Mouse (Mus musculus) embryo, embryonic 9.5 days (tissue): ENCODE data around the gene Acox1.

ENCODE experiments used
- DNase-seq: peaks from one replicate; pipeline ENCODE4 v3.0.0-alpha.2; 2017; ENCODE audit errors: extremely low spot score

The Acox1 gene

DNA sequence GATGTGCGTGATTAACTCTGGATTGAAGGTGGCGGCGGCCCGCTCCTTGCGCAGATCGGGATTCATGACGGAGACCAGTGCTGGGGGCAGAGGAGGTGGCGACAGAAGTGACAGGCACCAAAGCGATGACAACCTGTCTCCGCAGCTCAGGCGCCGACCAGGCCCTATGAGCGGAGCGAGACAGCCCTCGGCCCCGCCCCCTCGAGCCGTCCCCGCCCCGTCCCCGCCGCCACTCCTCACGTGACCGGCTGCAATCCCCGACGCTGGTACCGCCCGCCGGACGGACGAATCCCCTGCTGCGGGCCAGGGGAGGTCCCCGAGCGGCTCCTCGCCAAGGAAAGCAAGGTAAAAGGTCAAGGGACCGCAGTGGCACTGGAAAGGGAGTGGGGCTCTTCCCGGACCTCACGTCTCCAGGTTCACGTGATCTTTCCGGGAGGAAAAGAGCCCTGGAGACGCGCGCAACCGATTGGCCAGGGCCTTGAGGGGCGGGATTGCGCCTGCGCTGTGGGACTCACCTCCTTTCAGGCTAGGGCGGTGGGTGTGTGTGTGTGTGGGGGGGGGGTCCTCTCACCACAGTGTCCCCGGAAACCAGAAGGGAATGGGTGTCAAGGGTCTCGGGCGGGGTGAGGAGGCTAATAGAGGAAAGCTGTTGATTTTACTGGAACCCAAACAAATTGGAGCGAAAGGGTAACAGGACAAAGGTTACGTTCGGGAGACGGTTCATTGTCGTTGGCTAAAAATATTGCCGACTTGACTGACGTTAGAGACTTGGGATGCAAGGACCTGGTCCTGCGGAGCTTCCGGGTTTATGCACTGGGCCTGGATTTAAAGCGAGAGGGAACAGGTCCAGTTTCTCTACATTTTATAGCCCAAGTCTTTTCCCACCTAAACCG is at the start of gene Acox1, which contains the start of gene Ten1:
Acox1 (minus strand) TSS at position 407 of the 893 bp plus-strand sequence.
Ten1 (plus strand) TSS at position 217 of the 893 bp plus-strand sequence.
- DNase-seq: peak; percentile 99

- no peak for DNase-seq
Observed at GRCm38 (mm10) chr11:116247502-116248222, 48.8 kb upstream of the Acox1 start.

GRCm38 (mm10) chr11:116245616-116246015 is 46.8 kb upstream of the Acox1 start:
- no peak for DNase-seq

- DNase-seq: no peak
Observed at GRCm38 (mm10) chr11:116244580-116244979, 45.7 kb upstream of the Acox1 start.

GRCm38 (mm10) chr11:116241744-116242235 is 42.9 kb upstream of the Acox1 start:
- peak; percentile 68 for DNase-seq

GRCm38 (mm10) chr11:116239797-116240196 is 41.0 kb upstream of the Acox1 start:
- peak; percentile 51 for DNase-seq

DNA sequence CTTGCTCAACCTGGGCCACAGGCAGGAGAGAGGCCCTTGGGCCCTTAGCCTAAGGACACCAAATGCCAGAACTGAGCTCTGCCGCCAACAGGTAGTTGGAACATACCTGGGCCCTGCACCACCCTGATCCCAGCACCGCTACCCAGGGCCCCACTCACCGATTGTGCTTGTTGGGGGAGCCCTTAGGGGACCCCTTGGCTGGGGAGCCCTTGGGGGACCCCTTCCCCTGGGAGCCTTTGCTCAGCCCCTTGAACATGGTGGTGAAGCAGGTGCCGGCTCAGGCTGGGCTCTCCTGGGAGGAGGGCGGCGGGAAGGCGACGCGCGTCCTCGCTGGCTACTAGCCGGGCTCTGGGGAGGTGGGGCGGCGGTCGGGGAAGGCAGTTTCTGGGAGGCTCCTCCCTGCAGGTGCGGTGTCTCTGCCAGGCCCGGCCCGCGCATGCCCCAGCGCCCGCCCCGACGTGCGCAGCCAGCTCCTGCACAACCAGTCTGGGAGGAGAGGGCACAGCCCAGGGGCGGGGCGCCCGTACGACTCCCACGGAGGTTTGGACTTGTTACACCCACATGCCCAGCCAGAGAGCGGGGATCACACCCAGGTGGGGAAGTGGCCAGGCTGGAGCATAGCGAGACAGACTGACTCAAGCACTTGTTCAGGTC is 39.0 kb upstream of the Acox1 start, which contains the start of gene Evpl:
Evpl (minus strand) TSS at position 336 of the 654 bp plus-strand sequence.
- no peak for DNase-seq

GRCm38 (mm10) chr11:116234901-116235300 is 36.1 kb upstream of the Acox1 start:
- no peak for DNase-seq

DNA sequence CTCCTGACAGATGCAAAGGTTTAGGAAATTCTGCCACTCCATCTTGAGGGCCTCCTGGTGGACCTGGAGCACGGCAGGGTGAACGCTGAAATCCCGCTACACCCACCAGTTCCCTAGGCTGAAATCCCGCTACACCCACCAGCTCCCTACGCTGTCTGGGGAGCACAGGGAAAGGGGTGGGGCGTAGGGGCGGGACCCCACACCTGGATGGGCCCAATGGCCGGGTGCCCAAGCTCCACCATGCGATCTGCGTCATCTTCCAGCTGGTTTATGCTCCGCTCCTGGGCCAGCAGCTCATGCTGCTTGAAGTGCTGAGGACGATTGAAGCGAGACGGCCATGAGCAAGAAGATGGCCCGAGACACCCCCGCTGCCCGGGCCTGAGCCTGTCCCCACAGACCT is 33.6 kb upstream of the Acox1 start:
- no peak for DNase-seq

- no peak for DNase-seq
Observed at GRCm38 (mm10) chr11:116228699-116229098, 29.9 kb upstream of the Acox1 start.

DNA sequence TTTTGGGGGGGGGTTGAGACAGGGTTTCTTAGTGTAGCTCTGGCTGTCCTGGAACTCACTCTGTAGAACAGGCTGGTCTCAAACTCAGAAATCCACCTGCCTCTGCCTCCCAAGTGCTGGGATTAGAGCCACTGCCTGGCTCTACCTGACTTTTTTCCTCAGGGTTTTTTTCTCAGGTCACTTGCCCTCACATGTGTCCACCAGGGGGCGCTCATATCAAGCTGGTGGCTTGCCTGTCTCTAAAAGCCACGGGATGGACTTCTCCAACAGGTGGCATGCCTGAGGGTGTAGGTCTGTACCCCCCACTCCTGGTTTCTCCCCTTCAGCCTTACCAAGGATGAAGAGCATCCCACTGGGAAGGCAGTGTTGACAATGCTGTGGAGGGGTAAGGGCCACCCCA is 27.6 kb upstream of the Acox1 start:
- peak; percentile 78 for DNase-seq

DNA sequence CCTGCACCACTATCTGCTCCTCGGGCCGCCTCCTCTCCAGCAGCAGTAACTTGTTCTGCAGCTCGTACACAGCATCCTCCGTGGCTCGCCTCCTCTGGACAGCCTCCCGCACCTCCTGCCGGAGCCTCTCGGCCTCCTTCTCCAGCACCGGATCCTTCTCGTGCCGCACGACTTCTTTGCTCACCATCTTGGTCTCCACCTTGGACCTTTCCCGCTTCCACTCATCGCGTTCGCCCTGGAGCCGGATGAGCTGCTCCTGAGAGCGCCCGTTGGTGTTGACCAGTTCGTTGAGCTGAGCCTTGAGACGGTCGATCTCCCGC is 23.9 kb upstream of the Acox1 start:
- DNase-seq: no peak

DNA sequence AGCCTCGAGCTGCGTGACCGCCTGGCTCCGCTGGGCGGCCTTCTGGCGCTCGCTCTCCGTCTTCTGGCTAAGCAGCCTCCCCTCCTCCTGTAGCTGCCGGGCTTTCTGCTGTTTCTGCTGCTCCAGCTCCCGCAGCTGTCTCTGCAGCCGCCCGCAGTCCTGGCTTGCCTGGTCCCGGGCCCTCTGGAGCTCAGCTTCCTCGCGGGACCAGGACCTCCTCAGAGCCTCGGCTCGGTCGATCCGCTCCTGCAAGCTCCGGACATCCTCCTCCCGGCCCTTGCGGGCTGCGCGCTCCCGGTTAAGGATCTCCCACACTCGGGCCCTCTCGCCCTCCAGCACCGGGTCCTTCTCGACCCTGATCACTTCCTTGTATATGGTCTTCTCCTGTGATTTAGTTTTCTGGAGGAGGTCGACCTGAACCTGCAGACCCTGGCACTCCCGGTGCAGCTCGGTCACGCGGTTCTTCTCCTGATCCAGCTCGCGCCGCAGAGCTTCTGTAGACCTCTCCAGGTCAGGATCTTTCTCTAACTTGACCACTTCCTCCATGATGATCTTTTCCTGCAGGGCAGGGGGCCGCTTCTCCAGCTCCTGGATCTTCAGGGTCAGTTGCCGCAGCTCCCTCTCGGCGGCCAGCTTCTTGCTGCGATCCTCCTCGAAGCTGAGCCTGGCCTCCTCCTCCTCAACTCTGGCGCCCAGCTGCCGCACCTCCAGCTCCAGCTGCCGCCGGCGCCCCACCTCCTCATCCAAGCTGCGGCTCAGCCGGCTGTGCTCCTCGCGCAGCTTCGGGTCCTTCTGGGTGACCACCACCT is 23.3 kb upstream of the Acox1 start:
- peak; percentile 58 for DNase-seq

DNA sequence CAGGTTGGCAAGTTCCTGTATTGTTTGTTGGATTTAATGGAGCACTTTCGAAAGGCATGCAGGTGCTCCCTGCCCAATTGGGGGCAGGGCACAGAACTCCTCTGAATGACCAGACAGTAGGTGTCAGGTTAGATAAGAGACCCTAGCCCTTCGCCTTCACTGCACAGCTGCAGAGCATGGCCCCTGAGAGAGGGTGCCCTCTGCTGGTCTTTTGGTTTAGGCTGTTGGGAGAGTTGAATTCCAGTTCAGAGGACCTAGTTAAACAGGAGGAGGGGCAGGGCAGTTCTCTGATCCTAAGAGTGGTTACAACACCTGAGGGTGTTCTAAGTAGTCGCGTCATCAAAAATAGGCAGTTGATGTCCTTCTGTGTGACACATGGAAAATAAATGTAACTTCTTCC is 21.0 kb upstream of the Acox1 start:
- peak; percentile 74 for DNase-seq

DNA sequence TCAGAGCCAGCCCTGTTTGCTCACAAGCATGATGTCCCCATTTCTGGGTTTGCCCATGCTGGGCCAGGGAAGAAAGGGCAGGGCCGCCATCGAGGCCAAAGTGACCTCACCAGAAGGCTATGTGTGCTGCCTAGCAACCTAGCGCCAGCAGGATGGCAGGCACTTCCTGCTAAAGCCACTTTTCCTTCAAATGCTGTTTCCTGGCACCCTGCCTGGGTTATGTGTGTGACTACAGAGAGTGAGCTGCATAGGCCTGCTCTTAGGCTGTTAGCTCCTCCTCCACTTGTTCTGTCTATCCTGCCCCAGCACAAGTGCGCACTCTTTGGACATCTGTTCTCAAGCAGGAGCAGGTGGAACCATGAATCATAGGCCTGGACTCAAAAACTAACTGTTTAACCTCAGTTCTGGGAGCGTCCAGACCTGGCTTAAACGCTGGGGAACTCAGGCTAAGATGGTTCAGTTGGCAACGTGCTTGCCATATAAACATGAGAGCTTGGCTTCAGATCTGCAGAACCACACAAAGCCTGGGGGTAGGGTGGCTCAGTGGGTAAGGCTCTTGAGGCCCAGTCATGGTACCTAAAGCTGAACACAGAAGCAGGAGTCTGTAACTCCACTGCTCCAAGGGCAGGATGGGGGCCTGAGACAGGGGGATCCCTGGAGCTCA is 20.0 kb upstream of the Acox1 start:
- DNase-seq: no peak

DNA sequence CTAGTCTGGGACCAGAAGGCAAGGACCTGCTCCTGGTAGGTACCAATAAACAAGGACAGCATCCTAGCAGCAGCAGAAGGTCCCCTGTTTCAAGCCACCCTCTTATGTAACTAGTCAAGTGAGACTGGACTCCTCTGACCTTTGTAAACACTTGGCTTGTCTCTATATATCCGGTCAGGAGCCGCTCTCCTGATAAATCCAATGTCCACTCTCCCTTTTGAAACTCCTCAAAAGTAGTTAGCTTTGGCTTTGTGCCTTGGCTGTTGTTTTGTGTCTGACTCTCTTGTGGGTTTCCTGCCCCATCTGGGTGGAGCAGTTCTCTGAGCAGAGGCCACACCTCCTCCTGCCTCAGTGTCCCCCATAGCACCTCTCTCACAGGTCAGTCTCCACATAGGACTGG is 19.4 kb upstream of the Acox1 start:
- no peak for DNase-seq

DNA sequence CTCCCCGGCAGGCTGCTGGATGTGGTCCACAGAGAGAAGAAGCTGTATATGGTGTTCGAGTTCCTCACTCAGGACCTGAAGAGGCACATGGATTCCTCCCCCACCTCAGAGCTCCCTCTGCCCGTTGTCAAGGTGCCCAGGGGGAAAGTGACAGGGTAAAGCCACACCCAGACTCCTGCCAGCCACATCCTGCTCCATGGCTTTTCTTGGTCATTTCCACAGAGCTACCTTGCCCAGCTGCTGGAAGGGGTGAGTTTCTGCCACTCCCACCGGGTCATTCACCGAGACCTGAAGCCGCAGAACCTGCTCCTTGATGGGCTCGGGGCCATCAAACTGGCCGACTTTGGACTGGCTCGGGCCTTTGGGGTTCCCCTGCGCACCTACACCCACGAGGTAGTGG is 17.7 kb upstream of the Acox1 start:
- DNase-seq: no peak

DNA sequence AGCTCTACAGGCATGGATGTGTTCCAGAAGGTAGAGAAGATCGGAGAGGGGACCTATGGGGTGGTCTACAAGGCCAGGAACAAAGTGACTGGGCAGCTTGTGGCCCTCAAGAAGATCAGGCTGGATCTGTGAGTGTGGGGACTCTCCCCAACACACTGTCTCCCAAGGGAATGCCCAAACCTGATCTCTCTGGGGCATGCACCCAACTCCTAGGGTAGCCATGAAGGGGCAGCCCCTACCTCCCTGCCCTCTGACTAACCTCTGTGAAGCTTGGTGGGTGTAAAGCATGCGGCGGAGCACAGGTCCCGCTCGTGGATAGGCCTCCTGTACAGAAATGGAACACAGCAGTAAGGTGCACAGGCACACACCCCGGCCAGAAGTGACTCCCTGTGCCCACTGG is 17.1 kb upstream of the Acox1 start:
- DNase-seq: no peak

- no peak for DNase-seq
Observed at GRCm38 (mm10) chr11:116215181-116215580, 16.3 kb upstream of the Acox1 start.

DNA sequence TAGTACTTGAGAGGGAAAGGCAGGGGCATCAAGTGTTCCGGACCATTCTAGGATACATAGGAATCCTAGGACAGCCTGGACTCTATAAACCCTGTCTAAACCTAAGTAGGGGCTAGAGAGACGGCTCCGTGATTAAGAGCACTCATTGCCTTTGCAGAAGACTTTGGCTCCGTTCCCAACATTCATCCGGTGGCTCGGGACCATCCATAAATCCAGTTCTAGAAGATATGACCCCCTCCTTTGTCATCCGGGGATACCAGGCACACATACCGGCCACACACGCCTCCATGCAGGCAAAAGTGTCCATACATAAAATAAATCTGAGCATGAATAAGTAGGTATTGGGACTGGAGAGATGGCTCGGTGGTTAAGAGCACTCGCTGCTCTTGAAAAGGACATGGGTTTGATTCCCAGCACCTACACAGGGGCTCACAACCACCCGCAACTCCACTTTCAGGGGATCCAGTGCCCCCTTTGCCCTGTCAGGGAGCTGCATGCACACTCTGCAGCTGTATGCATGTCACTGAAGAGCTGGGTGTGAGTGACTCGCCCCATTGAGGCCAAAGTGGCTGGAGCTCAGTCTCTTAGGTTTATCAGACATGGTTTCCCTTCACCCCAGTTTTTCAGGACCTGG is 15.1 kb upstream of the Acox1 start:
- no peak for DNase-seq
